Mouse (Mus musculus): ENCODE measurements around the gene Pde6c.

Pde6c gene

GRCm38 (mm10) chr19:38132481-38132880 lies at the start of gene Pde6c:
Gene Pde6c, plus strand, starts transcription at chr19:38132781.
- DNase-seq (ENCODE audit: extremely low read depth, low read depth, low spot score): no peak

GRCm38 (mm10) chr19:38082931-38083525 lies 49.6 kb upstream of the Pde6c start:
- no peak for DNase-seq (ENCODE audit: extremely low read depth, low read depth, low spot score)

GRCm38 (mm10) chr19:38085841-38086240 lies 46.7 kb upstream of the Pde6c start:
- DNase-seq (ENCODE audit: extremely low read depth, low read depth, low spot score): no peak

- DNase-seq (ENCODE audit: extremely low read depth, low read depth, low spot score): peak; percentile 36
Observed at GRCm38 (mm10) chr19:38086948-38087551, 45.5 kb upstream of the Pde6c start.

GRCm38 (mm10) chr19:38089358-38089757 lies 43.2 kb upstream of the Pde6c start:
- DNase-seq (ENCODE audit: extremely low read depth, low read depth, low spot score): no peak

- no peak for DNase-seq (ENCODE audit: extremely low read depth, low read depth, low spot score)
Observed at GRCm38 (mm10) chr19:38091512-38091985, 41.0 kb upstream of the Pde6c start.

- no peak for DNase-seq (ENCODE audit: extremely low read depth, low read depth, low spot score)
Observed at GRCm38 (mm10) chr19:38096231-38096630, 36.4 kb upstream of the Pde6c start.

GRCm38 (mm10) chr19:38096858-38097758 lies 35.5 kb upstream of the Pde6c start, which contains the start of gene Ffar4:
Gene Ffar4, plus strand, starts transcription at chr19:38097071.
- DNase-seq (ENCODE audit: extremely low read depth, low read depth, low spot score): no peak

- no peak for DNase-seq (ENCODE audit: extremely low read depth, low read depth, low spot score)
Observed at GRCm38 (mm10) chr19:38107871-38108270, 24.7 kb upstream of the Pde6c start.

GRCm38 (mm10) chr19:38109506-38110242 lies 22.9 kb upstream of the Pde6c start:
- DNase-seq (ENCODE audit: extremely low read depth, low read depth, low spot score): no peak

GRCm38 (mm10) chr19:38111056-38111455 lies 21.5 kb upstream of the Pde6c start:
- no peak for DNase-seq (ENCODE audit: extremely low read depth, low read depth, low spot score)

- DNase-seq (ENCODE audit: extremely low read depth, low read depth, low spot score): no peak
Observed at GRCm38 (mm10) chr19:38112575-38112974, 20.0 kb upstream of the Pde6c start.

GRCm38 (mm10) chr19:38114834-38115491 lies 17.6 kb upstream of the Pde6c start:
- DNase-seq (ENCODE audit: extremely low read depth, low read depth, low spot score): no peak

- no peak for DNase-seq (ENCODE audit: extremely low read depth, low read depth, low spot score)
Observed at GRCm38 (mm10) chr19:38120123-38120760, 12.3 kb upstream of the Pde6c start.

- no peak for DNase-seq (ENCODE audit: extremely low read depth, low read depth, low spot score)
Observed at GRCm38 (mm10) chr19:38123921-38124320, 8.7 kb upstream of the Pde6c start.

- no peak for DNase-seq (ENCODE audit: extremely low read depth, low read depth, low spot score)
Observed at GRCm38 (mm10) chr19:38124401-38125218, 8.0 kb upstream of the Pde6c start.

GRCm38 (mm10) chr19:38125219-38125610 lies 7.4 kb upstream of the Pde6c start, which contains the start of gene Rbp4:
Gene Rbp4, minus strand, starts transcription at chr19:38125281.
- no peak for DNase-seq (ENCODE audit: extremely low read depth, low read depth, low spot score)

- no peak for DNase-seq (ENCODE audit: extremely low read depth, low read depth, low spot score)
Observed at GRCm38 (mm10) chr19:38126656-38127055, 5.9 kb upstream of the Pde6c start.

- DNase-seq (ENCODE audit: extremely low read depth, low read depth, low spot score): no peak
Observed at GRCm38 (mm10) chr19:38133986-38134385, 1.4 kb downstream of the Pde6c start.

Measured in fat pad, adult 2 months (tissue).